Mouse (Mus musculus): ENCODE results near the gene Jmjd8.

GRCm38 (mm10) chr17:25796211-25796771 lies 32.4 kb upstream of the Jmjd8 start:
- TF ChIP-seq CTCF (IDR thresholded peaks at IDR 0.05; ENCODE audit: control insufficient read depth, insufficient read depth, insufficient replicate concordance, low read depth, low read length): no peak
- TF ChIP-seq POLR2A (IDR thresholded peaks at IDR 0.05; ENCODE audit: control insufficient read depth, low read depth, low read length): no peak

All from testis, adult 2 months (tissue).